Mouse (Mus musculus) liver, adult 2 months (tissue): ENCODE results near the gene Tmub1. TPM values are rescaled to one million over a fixed set of nuclear protein-coding genes. Genes with fewer than 3 reads are reported as not detected.

Experiments
- DNase-seq: peaks from one replicate; pipeline ENCODE4 v3.0.0-alpha.2; 2011; ENCODE audit warnings: low read depth, low spot score; ENCODE audit errors: extremely low read depth
- H3K27ac ChIP-seq: fragments of 200-500 bp; replicated peaks from 2 replicates; pipeline ENCODE4 v1.5.1; 2012; ENCODE audit warnings: low read depth, mild to moderate bottlenecking, control low read depth, inconsistent platforms, low read length; ENCODE audit not compliant: insufficient read depth
- H3K27me3 ChIP-seq: fragments of 200-500 bp; 2 replicates; pipeline ENCODE4 v1.6.1; 2012; ENCODE audit warnings: mild to moderate bottlenecking, moderate library complexity, low read length, inconsistent platforms; ENCODE audit not compliant: control insufficient read depth, insufficient read depth
- H3K36me3 ChIP-seq: fragments of 200-500 bp; 2 replicates; pipeline ENCODE4 v1.6.1; 2012; ENCODE audit warnings: low read length, inconsistent platforms; ENCODE audit not compliant: control insufficient read depth, insufficient read depth
- H3K4me1 ChIP-seq: fragments of 200-500 bp; 2 replicates; pipeline ENCODE4 v1.6.1; 2011; ENCODE audit warnings: low read length; ENCODE audit not compliant: control insufficient read depth, insufficient read depth
- H3K4me3 ChIP-seq: fragments of 200-500 bp; 2 replicates; pipeline ENCODE4 v1.5.1; 2011; ENCODE audit warnings: low read depth, mild to moderate bottlenecking, control low read depth, low read length, moderate library complexity; ENCODE audit not compliant: insufficient read depth
- H3K79me2 ChIP-seq: fragments of 200-500 bp; 2 replicates; pipeline ENCODE4 v1.6.1; 2012; ENCODE audit warnings: inconsistent platforms, mild to moderate bottlenecking, low read length, moderate library complexity; ENCODE audit not compliant: control insufficient read depth, insufficient read depth
- H3K9ac ChIP-seq: fragments of 200-500 bp; 2 replicates; pipeline ENCODE4 v1.6.1; 2012; ENCODE audit warnings: low read depth, mild to moderate bottlenecking, control low read depth, inconsistent platforms, low read length
- CTCF ChIP-seq: fragments of 200-500 bp; IDR thresholded peaks from 2 replicates; pipeline ENCODE4 v1.5.1; 2011; ENCODE audit warnings: low read depth, low read length, control low read depth
- POLR2A ChIP-seq: fragments of 200-500 bp; IDR thresholded peaks from 2 replicates; pipeline ENCODE4 v1.6.1; 2011; ENCODE audit warnings: low read length, control low read depth; ENCODE audit not compliant: insufficient read depth; ENCODE audit errors: extremely low read depth
- WGBS: fragments of 180-500 bp; shearing (Covaris S2); methylation state at CpG from one replicate; pipeline ENCODE4 v1.1.7; 2018; 5-methylcytosine and 5-hydroxymethylcytosine counted together
- polyA plus RNA-seq: library from polyadenylated mRNA; depleted of rRNA; stranded (reverse); fragments of >200 nt; gene quantifications from 2 replicates; pipeline ENCODE4 v1.2.3, GENCODE M21; 2012
- total RNA-seq: library from RNA; depleted of rRNA; stranded (reverse); fragments of >200 nt; gene quantifications from 2 replicates; pipeline ENCODE4 v1.2.3, GENCODE M21; 2014

Tmub1 gene
- total and polyA plus RNA-seq, 2 experiments, result 5.2 to 30.7 TPM

DNA sequence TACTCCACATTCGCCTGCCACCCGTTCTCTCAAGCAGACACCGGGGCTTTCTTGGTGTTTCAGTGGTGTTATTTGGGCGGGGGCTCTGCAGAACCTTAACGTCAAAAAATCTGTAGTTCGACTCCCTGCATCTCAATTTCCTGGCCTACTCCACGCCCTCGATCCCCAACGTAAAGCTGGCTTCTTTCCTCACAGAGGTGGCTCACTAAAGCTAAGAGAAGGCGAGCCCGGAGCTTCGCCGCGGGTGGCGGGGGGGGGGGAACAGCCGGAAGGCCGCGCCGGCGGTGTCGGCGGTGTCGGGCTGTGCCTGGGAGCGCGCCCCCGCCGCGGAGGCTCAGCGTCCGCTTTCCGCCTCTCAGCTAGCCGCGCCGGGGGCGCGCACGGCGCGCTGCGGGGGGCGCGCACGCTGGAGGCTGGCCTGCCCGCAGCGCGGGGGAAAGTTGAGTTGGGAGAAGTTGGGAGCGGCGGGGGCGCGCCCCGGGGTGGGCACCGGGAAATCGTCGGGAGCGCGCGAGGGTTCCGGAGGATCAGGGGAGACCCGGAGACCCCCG is 22.7 kb downstream of the Tmub1 start:
- H3K27ac ChIP-seq, result peak overlapping the region; percentile 87
- under 1% methylated on average over 56 of the region's 60 CpGs for WGBS

DNA sequence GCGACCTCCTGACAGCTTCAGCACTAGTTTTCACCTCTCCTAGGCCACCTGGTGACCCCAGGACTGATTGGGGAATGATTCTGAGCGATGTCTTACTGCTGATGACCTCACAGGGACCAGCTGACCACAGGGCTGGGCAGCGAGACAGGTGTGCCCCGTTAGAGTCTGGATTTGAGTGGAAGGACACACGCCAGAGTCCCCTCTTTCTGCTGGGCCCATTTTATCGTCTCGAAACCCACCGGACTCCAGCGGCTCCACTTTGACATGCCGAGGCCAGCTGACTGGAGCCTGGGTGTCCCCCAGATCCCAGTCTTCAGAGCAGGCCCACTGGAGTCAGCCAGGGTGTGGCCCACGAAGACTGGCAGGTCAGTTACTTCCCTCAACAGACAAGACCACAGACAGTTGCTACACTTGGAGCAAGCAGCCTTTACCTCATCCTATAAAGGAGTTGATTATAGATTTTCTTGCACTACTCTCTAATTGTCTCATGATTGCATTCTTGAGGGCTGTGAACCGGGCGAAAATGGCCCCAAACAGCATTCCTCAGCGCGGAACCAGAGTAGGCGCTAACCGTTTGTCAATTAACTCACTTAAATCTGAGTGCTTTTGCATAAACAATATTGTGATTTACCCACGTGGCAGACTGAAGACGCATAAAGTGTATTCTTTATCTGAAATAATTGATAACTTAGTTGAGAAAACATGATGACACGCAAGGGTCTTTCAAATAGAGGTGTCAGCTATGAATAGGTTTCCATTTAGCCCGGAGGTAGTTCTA is 23.5 kb downstream of the Tmub1 start:
- Histone ChIP-seq H3K4me3 (peak overlapping the region; percentile 76), H3K79me2 (peaks cover 6% of the 10 kb centered on the region; the same call in 1 of the 2 replicates), H3K9ac (peak overlapping the region; percentile 95), H3K27me3 (no peaks in the 10 kb centered on the region), H3K36me3 (no peaks in the 10 kb centered on the region), H3K4me1 (peaks cover 13% of the 10 kb centered on the region), H3K27ac (peak overlapping the region; percentile 87)
- 8% methylated on average over 21 of the region's 21 CpGs for WGBS
- TF ChIP-seq POLR2A (no peak), CTCF (no peak)
- peak; percentile 35 for DNase-seq

More for the DNA sequence above, 22.7 kb downstream of the Tmub1 start:
- Histone ChIP-seq H3K27me3 (no peaks in the 10 kb centered on the region), H3K79me2 (peaks cover 6% of the 10 kb centered on the region; the same call in 1 of the 2 replicates), H3K36me3 (no peaks in the 10 kb centered on the region), H3K4me3 (peak overlapping the region; percentile 76), H3K9ac (peak overlapping the region; percentile 95), H3K4me1 (peaks cover 13% of the 10 kb centered on the region)
- DNase-seq, result peak; percentile 37
- TF ChIP-seq POLR2A (peak; percentile 57; the same call in 1 of the 2 replicates), CTCF (no peak)

- peak within 1 kb of the TSS; percentile 76 for H3K4me3 ChIP-seq
- peaks cover 5% of the 10 kb centered on the region; the same call in 1 of the 2 replicates for H3K79me2 ChIP-seq
- no peak for TF ChIP-seq CTCF
- TF ChIP-seq POLR2A, result peak; percentile 59; the same call in 1 of the 2 replicates
- WGBS, result under 1% methylated on average over 46 of the region's 46 CpGs
- H3K4me1 ChIP-seq, result peaks cover 12% of the 10 kb centered on the region
- H3K27ac ChIP-seq, result peak within 1 kb of the TSS; percentile 87
- no peaks in the 10 kb centered on the region for H3K27me3 ChIP-seq
- peak; percentile 99 for DNase-seq
- peak within 1 kb of the TSS; percentile 95 for H3K9ac ChIP-seq
- H3K36me3 ChIP-seq, result no peaks in the 10 kb centered on the region
Measured at GRCm38 (mm10) chr5:24423129-24424003, 24.3 kb downstream of the Tmub1 start, which contains the start of the genes Cdk5 and Slc4a2. Gene Cdk5 (minus strand): TSS chr5:24423530. Gene Slc4a2 (plus strand): TSS chr5:24423837.

GRCm38 (mm10) chr5:24420381-24420780 is 27.3 kb downstream of the Tmub1 start:
- Histone ChIP-seq H3K79me2 (peaks cover 2% of the 10 kb centered on the region; the same call in 1 of the 2 replicates), H3K27ac (no peak overlapping the region), H3K4me3 (no peak overlapping the region), H3K9ac (no peak overlapping the region), H3K27me3 (no peaks in the 10 kb centered on the region), H3K36me3 (no peaks in the 10 kb centered on the region), H3K4me1 (peaks cover 5% of the 10 kb centered on the region; the same call in 1 of the 2 replicates)
- 99% methylated on average over 9 of the region's 9 CpGs for WGBS
- TF ChIP-seq CTCF, result no peak
- TF ChIP-seq POLR2A, result no peak
- DNase-seq, result no peak

GRCm38 (mm10) chr5:24417587-24417986 is 30.1 kb downstream of the Tmub1 start:
- no peak overlapping the region for H3K27ac ChIP-seq
- no peak overlapping the region for H3K9ac ChIP-seq
- H3K4me3 ChIP-seq, result no peak overlapping the region
- no peaks in the 10 kb centered on the region for H3K4me1 ChIP-seq
- TF ChIP-seq POLR2A (no peak), CTCF (no peak)
- no peaks in the 10 kb centered on the region for H3K36me3 ChIP-seq
- no peak for DNase-seq
- WGBS, result 93% methylated on average over 10 of the region's 10 CpGs
- H3K79me2 ChIP-seq, result 0 out of 2 replicates have a peak, but pooled peaks cover under 1% of the 10 kb centered on the region
- no peaks in the 10 kb centered on the region for H3K27me3 ChIP-seq
